Mouse (Mus musculus): ENCODE data around the gene Prdm10. TPM values are rescaled to one million over a fixed set of nuclear protein-coding genes. Genes with fewer than 3 reads are reported as not detected.

Prdm10 gene
- polyA plus RNA-seq, 1 experiment from 2014 or later, result 10.1 TPM

DNA sequence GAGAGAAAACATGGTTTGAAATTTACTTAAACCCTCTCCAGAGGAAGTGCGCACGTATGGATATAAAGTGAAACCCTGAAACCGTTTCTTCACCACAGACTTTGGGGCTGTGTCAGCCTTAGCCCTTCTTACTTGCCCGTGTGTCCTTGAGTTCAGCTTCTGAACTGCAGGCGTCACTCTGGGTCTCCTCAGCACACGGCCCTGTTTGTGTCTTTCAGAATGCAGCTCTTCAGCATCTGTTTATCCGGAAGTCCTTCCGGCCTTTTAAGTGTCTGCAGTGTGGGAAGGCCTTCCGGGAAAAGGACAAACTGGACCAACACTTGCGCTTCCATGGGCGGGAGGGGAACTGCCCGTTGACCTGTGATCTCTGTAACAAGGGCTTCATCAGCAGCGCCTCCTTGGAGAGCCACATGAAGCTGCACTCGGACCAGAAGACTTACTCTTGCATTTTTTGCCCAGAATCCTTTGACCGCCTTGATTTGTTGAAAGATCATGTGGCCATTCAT, 66.3 kb downstream of the Prdm10 start:
- no peak for ATAC-seq (ENCODE audit: low FRiP score, low read depth)
- H3K27me3 ChIP-seq, result no peaks in the 10 kb centered on the region
- WGBS, result 76% methylated on average over 15 of the region's 15 CpGs
- no peaks in the 10 kb centered on the region for H3K9me3 ChIP-seq
- peaks cover 6% of the 10 kb centered on the region for H3K4me1 ChIP-seq
- no peak overlapping the region for H3K9ac ChIP-seq (replicated peaks)
- H3K4me2 ChIP-seq (replicated peaks), result no peak overlapping the region
- H3K27ac ChIP-seq (replicated peaks), result no peak overlapping the region
- no peak overlapping the region for H3K4me3 ChIP-seq
- H3K36me3 ChIP-seq, result peaks cover 15% of the 10 kb centered on the region

DNA sequence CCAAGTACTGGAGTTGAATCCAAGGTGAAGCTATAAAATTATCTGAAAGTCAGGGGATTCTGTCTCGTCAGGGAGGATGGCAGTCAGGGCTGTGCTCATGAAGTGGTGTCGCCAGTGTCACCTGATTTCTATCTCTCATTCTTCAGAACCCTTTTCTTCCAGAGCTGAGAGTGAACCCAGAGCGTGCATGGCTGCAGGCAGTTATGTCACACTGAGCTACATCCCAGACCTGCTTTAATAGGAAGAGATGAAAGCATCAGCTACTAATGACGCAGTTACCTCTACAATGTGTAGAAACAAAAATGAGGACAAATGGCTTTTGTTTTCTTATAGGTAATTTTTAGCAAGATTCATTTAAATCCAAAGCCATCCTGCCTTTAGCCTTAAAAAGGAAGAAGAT, 68.1 kb downstream of the Prdm10 start:
- no peak overlapping the region for H3K4me2 ChIP-seq (replicated peaks)
- 80% methylated on average over 4 of the region's 4 CpGs for WGBS
- no peak overlapping the region for H3K4me3 ChIP-seq
- peaks cover 6% of the 10 kb centered on the region for H3K4me1 ChIP-seq
- no peaks in the 10 kb centered on the region for H3K27me3 ChIP-seq
- H3K27ac ChIP-seq (replicated peaks), result no peak overlapping the region
- peaks cover 24% of the 10 kb centered on the region for H3K36me3 ChIP-seq
- no peak overlapping the region for H3K9ac ChIP-seq (replicated peaks)
- ATAC-seq (ENCODE audit: low FRiP score, low read depth), result no peak
- no peaks in the 10 kb centered on the region for H3K9me3 ChIP-seq

DNA sequence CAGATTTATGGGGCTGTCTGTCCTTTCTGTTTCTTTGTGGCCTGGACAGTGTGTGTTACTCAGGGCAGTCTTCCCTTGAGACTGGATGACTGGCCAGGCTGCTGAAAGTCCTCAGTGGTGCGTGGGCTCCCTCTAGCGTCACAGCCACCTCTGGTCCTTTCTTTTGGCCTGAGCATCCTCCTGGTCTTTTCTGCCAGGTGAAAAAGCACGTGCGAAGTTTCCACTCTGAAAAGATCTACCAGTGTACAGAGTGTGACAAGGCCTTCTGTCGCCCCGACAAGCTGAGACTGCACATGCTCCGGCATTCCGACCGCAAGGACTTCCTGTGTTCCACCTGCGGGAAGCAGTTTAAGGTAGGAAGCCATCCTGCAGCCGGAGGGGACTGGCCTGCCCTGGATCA, 68.6 kb downstream of the Prdm10 start:
- H3K27ac ChIP-seq (replicated peaks), result no peak overlapping the region
- no peaks in the 10 kb centered on the region for H3K9me3 ChIP-seq
- peaks cover 28% of the 10 kb centered on the region for H3K36me3 ChIP-seq
- H3K4me1 ChIP-seq, result peaks cover 5% of the 10 kb centered on the region
- no peak overlapping the region for H3K4me3 ChIP-seq
- WGBS, result 64% methylated on average over 11 of the region's 11 CpGs
- no peak overlapping the region for H3K4me2 ChIP-seq (replicated peaks)
- peak; percentile 82 for ATAC-seq (ENCODE audit: low FRiP score, low read depth)
- no peak overlapping the region for H3K9ac ChIP-seq (replicated peaks)
- no peaks in the 10 kb centered on the region for H3K27me3 ChIP-seq

DNA sequence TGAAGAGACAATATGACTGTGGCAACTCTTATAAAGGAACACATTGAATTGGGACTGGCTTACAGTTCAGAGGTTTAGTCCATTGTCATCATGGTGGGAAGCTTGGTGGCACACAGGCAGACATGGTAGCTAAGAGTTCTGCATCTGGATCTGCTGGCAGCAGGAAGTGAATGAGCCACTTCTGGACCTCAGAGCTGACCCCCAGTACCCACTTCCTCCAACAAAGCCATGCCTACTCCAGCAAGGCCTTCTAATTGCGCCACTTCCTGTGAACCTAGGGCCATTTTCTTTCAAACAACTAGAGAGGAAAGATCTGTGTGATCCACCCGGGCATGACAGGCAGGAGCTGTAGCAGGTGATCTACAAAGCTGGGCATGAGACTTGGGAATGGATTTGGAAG, 72.4 kb downstream of the Prdm10 start:
- Histone ChIP-seq H3K4me3 (no peak overlapping the region), H3K27me3 (no peaks in the 10 kb centered on the region), H3K27ac (replicated peaks) (no peak overlapping the region), H3K9me3 (no peaks in the 10 kb centered on the region), H3K9ac (replicated peaks) (no peak overlapping the region), H3K4me1 (no peaks in the 10 kb centered on the region), H3K4me2 (replicated peaks) (no peak overlapping the region), H3K36me3 (peaks cover 58% of the 10 kb centered on the region)
- WGBS, result 86% methylated on average over 2 of the region's 2 CpGs
- no peak for ATAC-seq (ENCODE audit: low FRiP score, low read depth)

DNA sequence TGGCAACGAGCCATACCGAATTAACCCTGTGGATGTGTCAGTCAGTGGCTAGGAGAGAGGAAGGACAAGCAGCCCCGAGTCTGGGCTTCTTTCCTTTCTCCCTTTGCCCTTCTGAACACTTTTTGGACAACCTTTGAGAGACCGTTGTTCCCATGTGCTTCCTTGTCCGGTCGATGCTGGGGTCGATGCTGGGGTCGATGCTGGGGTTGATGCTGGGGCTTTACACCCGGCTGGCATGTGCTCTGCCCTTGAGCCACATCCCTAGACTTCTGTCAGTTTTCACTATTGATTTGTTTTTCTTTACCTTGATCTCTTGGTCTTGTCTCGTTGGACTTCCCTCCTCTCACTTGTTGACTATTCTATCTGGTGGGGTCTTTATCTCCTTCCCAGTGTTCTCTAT, 73.2 kb downstream of the Prdm10 start:
- H3K4me1 ChIP-seq, result no peaks in the 10 kb centered on the region
- H3K36me3 ChIP-seq, result peaks cover 60% of the 10 kb centered on the region
- H3K27ac ChIP-seq (replicated peaks), result no peak overlapping the region
- no peak overlapping the region for H3K4me3 ChIP-seq
- no peak overlapping the region for H3K4me2 ChIP-seq (replicated peaks)
- ATAC-seq (ENCODE audit: low FRiP score, low read depth), result no peak
- 91% methylated on average over 10 of the region's 10 CpGs for WGBS
- H3K27me3 ChIP-seq, result no peaks in the 10 kb centered on the region
- no peak overlapping the region for H3K9ac ChIP-seq (replicated peaks)
- H3K9me3 ChIP-seq, result no peaks in the 10 kb centered on the region

DNA sequence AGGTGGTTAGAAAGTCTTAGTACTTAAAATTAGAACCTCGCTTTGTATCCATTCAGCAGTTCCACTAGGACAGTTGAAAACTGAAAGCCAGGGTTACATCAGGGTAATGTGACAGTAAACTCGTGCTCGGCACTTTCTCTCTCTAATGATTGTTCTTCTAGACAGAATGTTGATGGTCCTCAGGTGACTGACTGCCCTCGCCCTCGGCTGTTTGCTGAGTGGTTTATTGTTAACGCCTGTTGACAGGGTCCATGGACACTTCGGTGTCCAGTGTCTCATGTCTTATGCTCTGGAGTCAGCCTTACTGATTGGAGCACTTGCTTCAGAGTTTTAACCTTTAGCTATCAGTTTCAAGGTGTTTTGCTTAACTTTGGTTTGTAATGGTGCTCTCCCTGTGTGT, 73.7 kb downstream of the Prdm10 start:
- no peak overlapping the region for H3K27ac ChIP-seq (replicated peaks)
- no peaks in the 10 kb centered on the region for H3K4me1 ChIP-seq
- no peak overlapping the region for H3K4me3 ChIP-seq
- H3K9me3 ChIP-seq, result no peaks in the 10 kb centered on the region
- ATAC-seq (ENCODE audit: low FRiP score, low read depth), result no peak
- no peak overlapping the region for H3K4me2 ChIP-seq (replicated peaks)
- H3K27me3 ChIP-seq, result no peaks in the 10 kb centered on the region
- WGBS, result 91% methylated on average over 7 of the region's 7 CpGs
- H3K36me3 ChIP-seq, result peaks cover 64% of the 10 kb centered on the region
- no peak overlapping the region for H3K9ac ChIP-seq (replicated peaks)

DNA sequence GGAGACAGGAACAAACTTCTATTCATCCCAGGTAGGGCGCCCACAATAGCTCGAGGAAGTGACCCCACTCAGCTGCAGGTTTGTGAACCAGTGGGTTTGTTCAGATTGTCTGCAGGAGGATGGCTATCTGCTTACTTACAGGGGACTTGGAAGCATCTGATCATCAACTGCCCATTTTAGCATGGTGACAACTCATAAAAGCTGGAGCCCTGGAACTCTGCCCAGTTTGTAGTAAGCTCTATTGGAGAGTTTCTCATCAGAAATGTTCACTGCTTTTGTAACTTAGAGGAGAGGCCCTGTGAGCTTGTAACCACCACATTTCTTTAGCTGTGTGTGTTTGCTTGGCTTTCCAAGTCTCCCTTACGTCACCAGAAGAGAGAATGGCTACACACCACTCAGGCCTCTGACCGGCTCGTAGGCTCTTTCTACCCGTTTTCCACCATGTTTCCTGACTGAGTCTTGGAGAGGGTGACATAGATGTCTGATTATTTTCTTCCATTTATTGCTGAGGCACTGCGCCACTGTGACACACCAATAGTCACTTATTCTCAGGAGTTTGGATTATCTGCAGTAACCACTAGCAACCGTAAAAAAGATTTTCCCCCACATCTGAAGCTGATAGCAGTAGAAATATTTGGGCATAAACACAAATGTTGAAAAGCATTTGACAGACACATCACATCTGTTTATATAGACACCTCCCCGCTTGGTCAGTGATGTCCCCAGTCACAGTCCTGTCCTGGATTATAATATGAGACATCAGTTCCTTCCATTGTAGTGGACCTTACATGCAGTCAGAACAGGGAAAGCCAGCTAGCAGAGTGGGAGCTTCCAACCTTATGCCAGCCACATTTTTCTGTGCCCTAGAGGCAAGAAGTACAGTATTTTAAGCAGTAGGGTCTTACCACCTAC, 83.6 kb downstream of the Prdm10 start:
- peaks cover 39% of the 10 kb centered on the region for H3K36me3 ChIP-seq
- no peak for ATAC-seq (ENCODE audit: low FRiP score, low read depth)

DNA sequence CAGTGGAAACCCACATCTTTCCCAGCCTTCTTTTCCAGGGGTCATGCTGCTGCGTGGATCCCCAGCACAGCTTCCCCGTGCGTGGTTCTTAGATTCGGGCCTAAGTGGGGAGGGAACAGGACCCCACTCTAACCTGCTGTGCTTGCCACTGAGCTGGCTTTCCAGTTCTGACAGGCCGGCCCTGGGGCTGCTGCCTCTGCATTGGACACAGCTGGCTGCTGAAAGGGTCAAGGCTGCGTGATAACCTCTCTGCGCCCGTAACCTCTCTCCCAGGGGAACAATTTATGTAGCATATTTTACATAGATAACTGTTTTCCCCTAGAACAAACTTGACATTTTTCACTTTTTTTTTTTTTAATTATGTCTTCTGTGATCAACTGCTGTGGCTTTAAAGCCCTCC, 84.7 kb downstream of the Prdm10 start:
- no peaks in the 10 kb centered on the region for H3K4me1 ChIP-seq
- peaks cover 30% of the 10 kb centered on the region for H3K36me3 ChIP-seq
- H3K4me2 ChIP-seq (replicated peaks), result no peak overlapping the region
- no peak overlapping the region for H3K27ac ChIP-seq (replicated peaks)
- H3K9ac ChIP-seq (replicated peaks), result no peak overlapping the region
- no peaks in the 10 kb centered on the region for H3K27me3 ChIP-seq
- no peak overlapping the region for H3K4me3 ChIP-seq
- H3K9me3 ChIP-seq, result no peaks in the 10 kb centered on the region
- WGBS, result 83% methylated on average over 8 of the region's 8 CpGs
- no peak for ATAC-seq (ENCODE audit: low FRiP score, low read depth)

More for the DNA sequence above, 83.6 kb downstream of the Prdm10 start:
- no peaks in the 10 kb centered on the region for H3K27me3 ChIP-seq
- no peaks in the 10 kb centered on the region for H3K4me1 ChIP-seq
- 90% methylated on average over 9 of the region's 9 CpGs for WGBS
- H3K4me3 ChIP-seq, result no peak overlapping the region
- no peak overlapping the region for H3K27ac ChIP-seq (replicated peaks)
- no peak overlapping the region for H3K4me2 ChIP-seq (replicated peaks)
- no peak overlapping the region for H3K9ac ChIP-seq (replicated peaks)
- H3K9me3 ChIP-seq, result no peaks in the 10 kb centered on the region

DNA sequence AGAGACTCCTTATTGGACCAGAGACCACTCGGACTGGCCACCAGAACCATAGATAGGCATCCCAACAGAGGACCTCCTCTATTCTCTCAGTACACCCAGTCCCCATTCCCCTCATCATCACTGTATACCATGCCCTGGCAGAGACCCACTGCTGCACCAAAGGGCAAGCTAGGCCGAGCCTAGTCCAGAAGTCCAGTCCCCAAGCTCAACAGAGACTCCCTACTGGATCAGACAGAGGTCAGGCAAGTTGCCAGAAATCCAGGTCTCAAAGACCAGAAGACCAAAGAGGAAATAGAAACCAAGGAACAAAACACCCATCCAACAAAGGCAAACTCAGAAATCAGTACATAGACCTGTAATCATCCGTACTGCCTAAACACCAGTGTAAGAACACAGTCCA, 91.4 kb downstream of the Prdm10 start:
- H3K36me3 ChIP-seq, result peaks cover 32% of the 10 kb centered on the region
- no peaks in the 10 kb centered on the region for H3K4me1 ChIP-seq
- no peak overlapping the region for H3K9ac ChIP-seq (replicated peaks)
- no peak overlapping the region for H3K27ac ChIP-seq (replicated peaks)
- no peak overlapping the region for H3K4me3 ChIP-seq
- no peaks in the 10 kb centered on the region for H3K27me3 ChIP-seq
- H3K9me3 ChIP-seq, result no peaks in the 10 kb centered on the region
- H3K4me2 ChIP-seq (replicated peaks), result no peak overlapping the region
- ATAC-seq (ENCODE audit: low FRiP score, low read depth), result no peak
- 94% methylated on average over 3 of the region's 3 CpGs for WGBS

DNA sequence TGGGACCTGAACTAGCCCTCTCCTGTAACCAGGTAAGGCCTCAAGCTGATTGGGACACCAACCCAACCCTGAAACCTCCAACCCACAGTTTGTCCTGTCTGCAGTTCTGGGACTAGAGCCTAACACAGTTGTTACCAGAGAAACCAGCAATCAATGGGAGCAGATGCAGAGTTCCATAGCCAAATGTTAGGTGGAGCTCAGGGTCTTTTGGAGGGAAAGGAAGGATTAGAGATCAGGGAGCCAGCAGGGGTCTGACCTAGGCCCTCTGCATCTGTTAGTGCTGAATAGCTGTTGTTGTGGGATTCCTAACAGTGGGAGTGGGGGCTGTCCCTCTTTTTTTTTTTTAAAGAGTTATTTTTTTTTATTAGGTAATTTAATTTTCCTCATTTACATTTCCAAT, 96.3 kb downstream of the Prdm10 start:
- Histone ChIP-seq H3K27ac (replicated peaks) (no peak overlapping the region), H3K9me3 (no peaks in the 10 kb centered on the region), H3K27me3 (no peaks in the 10 kb centered on the region), H3K9ac (replicated peaks) (no peak overlapping the region), H3K4me2 (replicated peaks) (no peak overlapping the region), H3K36me3 (peaks cover 36% of the 10 kb centered on the region), H3K4me3 (no peak overlapping the region), H3K4me1 (no peaks in the 10 kb centered on the region)
- ATAC-seq (ENCODE audit: low FRiP score, low read depth), result no peak

DNA sequence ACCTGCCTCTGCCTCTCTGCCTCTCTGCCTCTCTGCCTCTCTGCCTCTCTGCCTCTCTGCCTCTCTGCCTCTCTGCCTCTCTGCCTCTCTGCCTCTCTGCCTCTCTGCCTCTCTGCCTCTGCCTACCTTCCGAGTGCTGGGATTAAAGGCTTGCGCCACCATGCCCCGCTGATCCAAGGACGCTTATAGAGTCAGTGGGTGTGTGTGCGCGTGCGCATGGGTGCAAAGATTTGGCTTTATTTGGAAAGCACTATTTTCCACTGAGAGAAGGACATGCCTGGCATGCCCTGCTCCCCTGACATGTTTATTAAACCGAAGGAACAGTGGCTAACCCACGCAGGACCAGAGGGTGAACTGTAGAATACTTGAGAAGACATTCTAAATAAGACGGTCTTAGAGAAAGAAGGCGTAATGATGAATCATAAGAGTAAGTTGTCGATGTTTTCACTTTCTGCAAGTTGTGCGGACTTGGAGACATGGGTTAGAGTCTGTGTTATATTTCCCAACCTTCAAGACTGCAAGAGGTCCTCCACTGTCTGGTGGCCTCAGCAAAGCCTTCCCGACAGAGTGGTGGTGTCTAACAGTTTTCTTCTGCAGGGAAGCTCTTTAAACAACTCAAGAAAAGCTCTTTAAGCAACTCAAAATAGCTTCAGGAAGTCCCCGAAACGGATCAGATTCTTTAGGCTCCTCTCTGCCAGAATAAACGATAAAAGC, 104.6 kb downstream of the Prdm10 start:
- ATAC-seq (ENCODE audit: low FRiP score, low read depth), result no peak
- peaks cover 7% of the 10 kb centered on the region for H3K36me3 ChIP-seq
- no peak overlapping the region for H3K27ac ChIP-seq (replicated peaks)
- peak overlapping the region; percentile 90; the same call in 1 of the 2 replicates for H3K4me3 ChIP-seq
- H3K27me3 ChIP-seq, result peaks cover 4% of the 10 kb centered on the region
- H3K4me1 ChIP-seq, result peaks cover 17% of the 10 kb centered on the region
- no peaks in the 10 kb centered on the region for H3K9me3 ChIP-seq
- H3K4me2 ChIP-seq (replicated peaks), result no peak overlapping the region; the same call in 1 of the 2 replicates
- 83% methylated on average over 17 of the region's 17 CpGs for WGBS
- H3K9ac ChIP-seq (replicated peaks), result no peak overlapping the region

DNA sequence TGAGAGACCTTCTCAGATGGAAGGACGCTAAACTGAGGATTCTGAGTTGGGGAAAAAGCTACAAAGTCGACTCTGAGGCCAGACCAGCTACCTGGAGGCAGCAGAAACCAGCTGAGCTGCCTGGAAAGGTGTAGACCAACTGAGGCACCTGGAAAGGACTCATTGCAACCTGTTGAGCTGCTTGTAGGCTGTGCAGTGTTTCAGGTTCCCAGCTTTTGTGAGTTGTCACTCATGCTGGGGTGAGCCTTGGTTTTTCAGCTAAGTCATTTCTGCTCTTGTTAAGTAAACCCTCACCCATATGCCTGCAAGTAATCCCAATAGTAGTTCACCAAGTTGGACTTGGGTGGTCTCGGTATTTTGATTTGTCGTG, 105.1 kb downstream of the Prdm10 start:
- H3K4me2 ChIP-seq (replicated peaks), result peak overlapping the region; percentile 58
- H3K9me3 ChIP-seq, result no peaks in the 10 kb centered on the region
- ATAC-seq (ENCODE audit: low FRiP score, low read depth), result no peak; the same call in 1 of the 2 replicates
- no peak overlapping the region for H3K27ac ChIP-seq (replicated peaks)
- WGBS, result 42% methylated on average over 4 of the region's 4 CpGs
- peak overlapping the region; percentile 91 for H3K9ac ChIP-seq (replicated peaks)
- peak overlapping the region; percentile 90 for H3K4me3 ChIP-seq
- H3K4me1 ChIP-seq, result peaks cover 17% of the 10 kb centered on the region
- peaks cover 4% of the 10 kb centered on the region for H3K27me3 ChIP-seq
- peaks cover 12% of the 10 kb centered on the region for H3K36me3 ChIP-seq

Measured in midbrain, embryonic 12.5 days (tissue).